Mouse (Mus musculus) forebrain, embryonic 14.5 days (tissue): Measurements from ENCODE around the gene Bloc1s4. TPM values are rescaled to one million over a fixed set of nuclear protein-coding genes. Genes with fewer than 3 reads are reported as not detected.

ENCODE experiments used
- ATAC-seq: fragments of 200-750 bp; cut with Nextera tagmentation; 2 replicates; pipeline ENCODE4 v1.8.0; 2017; ENCODE audit warnings: mild to moderate bottlenecking, moderate library complexity
- DNase-seq: peaks from one replicate; pipeline ENCODE4 v3.0.0-alpha.2; 2015; ENCODE audit warnings: low spot score
- H3K27ac ChIP-seq: fragments of 300-500 bp; sonication (generic); 2 replicates; pipeline ENCODE4 v1.5.1; 2014; ENCODE audit warnings: low read depth, mild to moderate bottlenecking, control low read depth, low read length, moderate library complexity
- H3K27me3 ChIP-seq: fragments of 300-500 bp; sonication (generic); replicated peaks from 2 replicates; pipeline ENCODE4 v1.6.1; 2014; ENCODE audit warnings: low read length, control low read depth, mixed read lengths; ENCODE audit not compliant: control insufficient read depth, insufficient read depth
- H3K36me3 ChIP-seq: fragments of 300-500 bp; sonication (generic); 2 replicates; pipeline ENCODE4 v1.6.1; 2014; ENCODE audit warnings: low read length, control low read depth; ENCODE audit not compliant: control insufficient read depth, insufficient read depth
- H3K4me1 ChIP-seq: fragments of 300-500 bp; sonication (generic); 2 replicates; pipeline ENCODE4 v1.6.1; 2014; ENCODE audit warnings: antibody characterized with exemption, low read length, control low read depth; ENCODE audit not compliant: control insufficient read depth, insufficient read depth
- H3K4me2 ChIP-seq: fragments of 300-500 bp; sonication (generic); 2 replicates; pipeline ENCODE4 v1.6.1; 2014; ENCODE audit warnings: mild to moderate bottlenecking, control low read depth, low read length
- H3K4me3 ChIP-seq: fragments of 300-500 bp; sonication (generic); 2 replicates; pipeline ENCODE4 v1.5.1; 2014; ENCODE audit warnings: low read depth, low read length, control low read depth
- H3K9ac ChIP-seq: fragments of 300-500 bp; sonication (generic); 2 replicates; pipeline ENCODE4 v1.6.1; 2014; ENCODE audit warnings: mild to moderate bottlenecking, low read length, control low read depth, moderate library complexity
- H3K9me3 ChIP-seq: fragments of 300-500 bp; sonication (generic); replicated peaks from 2 replicates; pipeline ENCODE4 v1.6.1; 2016; ENCODE audit warnings: low read length, control low read depth, mixed read lengths; ENCODE audit not compliant: control insufficient read depth
- WGBS: fragments of 180-500 bp; shearing (Covaris S2); extraction: QIAGEN DNeasy Blood & Tissue Kit; methylation state at CpG from one replicate; pipeline ENCODE4 v1.1.7; 2014; 5-methylcytosine and 5-hydroxymethylcytosine counted together
- polyA plus RNA-seq: library from polyadenylated mRNA; unstranded; fragments of >200 nt; fragmentation: Nextera tagmentation; extraction: Ambion mirVana; gene quantifications from 2 replicates; pipeline ENCODE4 v1.2.1, GENCODE M21; 2014

Gene Bloc1s4
- polyA plus RNA-seq, 1 experiment from 2014 or later = 23.9 TPM

DNA sequence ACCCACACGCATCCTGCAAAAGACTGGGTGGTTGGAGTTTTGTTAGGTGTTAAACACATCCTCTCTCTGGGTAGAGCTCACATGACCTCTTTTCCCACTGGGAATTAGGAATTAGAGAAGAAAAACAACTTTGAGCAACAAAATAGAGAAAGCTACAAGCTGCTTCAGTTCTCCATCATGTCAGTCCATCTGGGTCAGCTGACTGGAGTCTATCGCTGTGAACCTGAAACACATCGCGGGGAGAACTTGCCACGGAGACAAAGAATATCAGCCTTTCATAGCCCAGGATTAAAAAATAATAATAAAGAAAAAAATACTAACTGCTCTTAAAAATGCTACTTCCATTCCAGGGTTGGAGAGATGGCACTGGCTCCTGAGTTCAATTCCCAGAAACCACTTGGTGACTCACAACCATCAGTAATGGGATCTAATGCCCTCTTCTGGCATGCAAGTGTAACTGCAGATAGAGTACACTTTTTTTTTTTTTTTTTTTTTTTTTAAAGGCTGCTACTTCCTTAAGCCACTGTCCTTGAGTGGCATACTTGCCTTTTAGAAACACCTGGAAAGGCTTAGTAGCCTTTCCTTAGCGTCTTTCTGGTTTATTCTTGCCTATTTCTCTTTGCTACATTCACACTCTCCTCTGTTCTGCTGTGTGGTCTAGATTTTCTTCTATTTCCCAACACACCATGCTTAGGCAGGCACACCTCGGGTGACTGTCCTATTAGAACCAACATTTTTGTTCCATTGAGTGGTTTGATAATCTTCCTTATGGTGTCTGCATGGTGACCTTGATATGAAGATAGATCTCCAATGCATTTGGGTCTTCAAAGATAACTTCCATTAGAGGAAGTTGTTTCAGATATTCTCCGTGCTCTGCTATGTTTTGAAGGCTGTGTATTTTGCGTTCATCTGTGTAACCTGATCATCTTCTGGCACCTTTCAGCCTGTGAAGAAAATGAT lies 1.9 kb upstream of the Bloc1s4 start:
- Histone ChIP-seq H3K4me1 (peaks cover 8% of the 10 kb centered on the region), H3K36me3 (0 out of 2 replicates have a peak, but pooled peaks cover 2% of the 10 kb centered on the region), H3K9ac (no peak overlapping the region), H3K27me3 (no peaks in the 10 kb centered on the region; the same call in 1 of the 2 replicates), H3K9me3 (no peaks in the 10 kb centered on the region), H3K4me3 (no peak overlapping the region), H3K4me2 (no peak overlapping the region), H3K27ac (no peak overlapping the region)
- 75% methylated on average over 9 of the region's 9 CpGs for WGBS
- no peak for ATAC-seq
- DNase-seq = no peak

DNA sequence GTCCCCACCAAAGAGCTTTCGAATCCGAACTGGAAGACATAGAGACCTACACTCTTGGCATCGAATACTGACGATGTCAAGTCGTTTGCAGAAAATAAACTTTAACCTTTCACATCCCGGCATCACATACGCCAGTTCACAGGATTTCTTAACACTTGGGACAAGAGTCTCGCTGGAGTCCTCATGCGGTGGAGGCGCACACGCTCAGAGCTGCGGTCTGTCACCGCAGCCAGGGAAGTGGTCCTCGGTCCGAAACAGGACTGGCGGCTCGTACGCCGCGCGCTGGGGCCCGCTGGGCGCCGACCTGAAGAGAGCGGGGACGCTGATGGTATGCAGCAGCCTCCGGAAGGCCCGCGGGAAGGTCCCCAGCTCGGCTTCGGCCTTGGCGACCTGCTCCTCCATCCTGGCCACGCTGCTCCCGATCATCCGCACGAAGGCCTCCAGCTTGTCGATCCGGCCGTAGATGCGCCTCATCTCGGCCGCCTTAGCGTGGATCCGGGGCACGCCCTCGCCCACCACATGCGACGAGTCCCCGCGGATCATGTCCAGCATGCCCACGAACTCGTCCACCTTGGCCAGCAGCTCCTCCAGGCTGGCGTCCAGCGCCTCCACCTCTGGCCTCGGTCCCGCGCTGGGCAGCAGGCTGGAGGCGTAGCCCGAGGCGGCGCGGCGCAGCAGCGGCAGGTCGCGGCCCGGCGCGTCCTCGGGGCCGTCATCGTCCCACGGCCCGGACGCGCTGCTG lies 485 bp downstream of the Bloc1s4 start:
- Histone ChIP-seq H3K9me3 (no peaks in the 10 kb centered on the region), H3K4me1 (peaks cover 8% of the 10 kb centered on the region), H3K27ac (no peak overlapping the region), H3K9ac (peak overlapping the region; percentile 90), H3K4me3 (peak overlapping the region; percentile 96), H3K27me3 (no peaks in the 10 kb centered on the region), H3K4me2 (peak overlapping the region; percentile 98), H3K36me3 (0 out of 2 replicates have a peak, but pooled peaks cover 2% of the 10 kb centered on the region)
- no peak for DNase-seq
- WGBS = 3% methylated on average over 68 of the region's 76 CpGs
- peak; percentile 74 for ATAC-seq

DNA sequence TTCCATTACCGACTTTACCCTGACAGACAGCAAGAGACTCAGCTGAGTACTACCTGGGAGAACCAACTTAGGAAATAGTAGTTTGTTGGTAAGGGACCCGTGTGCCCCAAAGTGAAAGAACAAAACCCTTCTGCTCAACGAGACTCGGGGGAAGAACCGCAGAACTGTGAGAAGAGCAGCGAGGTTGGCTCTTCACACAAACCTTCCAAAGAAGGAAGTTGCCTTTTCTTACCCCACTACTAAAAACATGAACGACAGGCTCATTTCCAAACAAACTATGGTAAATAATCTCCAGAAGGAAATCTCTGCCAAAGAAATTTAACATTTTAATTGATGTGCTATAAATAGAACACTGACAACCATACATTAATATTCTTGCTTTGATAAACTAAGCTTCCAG lies 1.4 kb downstream of the Bloc1s4 start:
- WGBS = 83% methylated on average over 7 of the region's 7 CpGs
- peaks cover 8% of the 10 kb centered on the region for H3K4me1 ChIP-seq
- no peaks in the 10 kb centered on the region for H3K27me3 ChIP-seq
- 0 out of 2 replicates have a peak, but pooled peaks cover 2% of the 10 kb centered on the region for H3K36me3 ChIP-seq
- H3K4me3 ChIP-seq = peak overlapping the region; percentile 96
- DNase-seq (no peak), ATAC-seq (no peak)
- no peaks in the 10 kb centered on the region for H3K9me3 ChIP-seq
- no peak overlapping the region for H3K27ac ChIP-seq
- no peak overlapping the region for H3K9ac ChIP-seq
- H3K4me2 ChIP-seq = peak overlapping the region; percentile 98

DNA sequence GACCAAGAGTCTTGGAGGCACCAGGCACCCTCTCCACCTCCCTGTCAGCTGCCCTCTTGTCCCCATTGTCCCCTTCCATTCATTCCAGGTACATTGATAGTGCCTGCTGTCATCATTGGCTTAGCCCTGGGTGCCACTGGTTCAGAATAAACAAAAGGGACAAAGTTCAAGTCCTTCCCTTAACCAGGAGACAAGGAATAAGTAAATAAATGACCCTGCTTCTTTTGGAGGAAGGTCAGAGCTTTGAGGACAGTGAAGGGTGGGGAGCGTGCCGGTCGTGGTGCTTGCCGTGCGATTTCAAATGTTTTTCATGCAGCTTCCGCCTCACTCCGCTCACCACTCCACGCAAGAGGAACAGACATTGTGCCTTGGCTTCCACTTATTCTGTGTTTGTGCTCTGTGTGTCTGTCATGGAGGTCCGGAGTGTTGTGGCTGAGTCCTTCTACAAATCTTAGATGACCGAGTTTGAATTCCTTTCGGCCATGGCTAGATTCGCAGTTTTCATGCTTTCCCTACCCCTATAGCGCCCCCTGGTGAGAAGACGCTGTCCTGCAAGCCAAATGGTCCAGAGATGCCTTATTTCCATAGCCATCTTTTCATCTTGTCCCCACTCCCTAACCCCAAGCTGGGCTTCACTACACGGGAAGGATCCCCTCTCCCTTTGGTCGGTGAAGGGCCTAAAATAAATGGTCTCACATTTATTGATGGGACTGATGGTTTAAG lies 6.2 kb downstream of the Bloc1s4 start:
- no peak overlapping the region for H3K4me3 ChIP-seq
- WGBS = 44% methylated on average over 16 of the region's 16 CpGs
- no peak overlapping the region for H3K27ac ChIP-seq
- H3K27me3 ChIP-seq = no peaks in the 10 kb centered on the region
- 0 out of 2 replicates have a peak, but pooled peaks cover 2% of the 10 kb centered on the region for H3K36me3 ChIP-seq
- peaks cover 6% of the 10 kb centered on the region for H3K4me1 ChIP-seq
- no peak overlapping the region for H3K9ac ChIP-seq
- peak; percentile 67 for DNase-seq
- no peak overlapping the region for H3K4me2 ChIP-seq
- ATAC-seq = 0 out of 2 replicates have a peak, but pooled peaks have one; percentile 37
- H3K9me3 ChIP-seq = no peaks in the 10 kb centered on the region

DNA sequence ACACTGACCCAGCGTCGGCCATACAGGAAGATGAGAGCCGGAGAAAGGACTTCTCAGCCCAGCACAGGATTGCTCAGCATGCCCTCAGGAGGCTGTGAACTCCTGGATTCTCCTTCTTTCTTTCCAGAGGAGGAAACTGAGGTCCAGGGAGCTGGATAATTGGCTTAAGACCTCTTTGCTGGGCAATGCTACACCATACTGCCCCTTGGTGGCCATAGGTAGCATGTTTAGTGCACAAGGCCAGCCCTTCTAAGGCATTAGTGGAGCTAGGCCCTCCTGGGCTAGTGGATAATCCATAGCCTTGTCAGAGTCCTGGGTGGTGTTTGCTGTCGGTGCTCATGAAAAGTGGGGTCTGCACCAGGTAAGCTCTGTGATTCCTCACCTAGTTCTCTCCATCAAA lies 8.6 kb downstream of the Bloc1s4 start:
- ATAC-seq (no peak), DNase-seq (peak; percentile 19)
- WGBS = 59% methylated on average over 4 of the region's 4 CpGs
- Histone ChIP-seq H3K27ac (no peak overlapping the region), H3K4me2 (no peak overlapping the region), H3K9ac (no peak overlapping the region), H3K36me3 (no peaks in the 10 kb centered on the region), H3K27me3 (no peaks in the 10 kb centered on the region), H3K4me1 (no peaks in the 10 kb centered on the region), H3K4me3 (no peak overlapping the region), H3K9me3 (no peaks in the 10 kb centered on the region)

DNA sequence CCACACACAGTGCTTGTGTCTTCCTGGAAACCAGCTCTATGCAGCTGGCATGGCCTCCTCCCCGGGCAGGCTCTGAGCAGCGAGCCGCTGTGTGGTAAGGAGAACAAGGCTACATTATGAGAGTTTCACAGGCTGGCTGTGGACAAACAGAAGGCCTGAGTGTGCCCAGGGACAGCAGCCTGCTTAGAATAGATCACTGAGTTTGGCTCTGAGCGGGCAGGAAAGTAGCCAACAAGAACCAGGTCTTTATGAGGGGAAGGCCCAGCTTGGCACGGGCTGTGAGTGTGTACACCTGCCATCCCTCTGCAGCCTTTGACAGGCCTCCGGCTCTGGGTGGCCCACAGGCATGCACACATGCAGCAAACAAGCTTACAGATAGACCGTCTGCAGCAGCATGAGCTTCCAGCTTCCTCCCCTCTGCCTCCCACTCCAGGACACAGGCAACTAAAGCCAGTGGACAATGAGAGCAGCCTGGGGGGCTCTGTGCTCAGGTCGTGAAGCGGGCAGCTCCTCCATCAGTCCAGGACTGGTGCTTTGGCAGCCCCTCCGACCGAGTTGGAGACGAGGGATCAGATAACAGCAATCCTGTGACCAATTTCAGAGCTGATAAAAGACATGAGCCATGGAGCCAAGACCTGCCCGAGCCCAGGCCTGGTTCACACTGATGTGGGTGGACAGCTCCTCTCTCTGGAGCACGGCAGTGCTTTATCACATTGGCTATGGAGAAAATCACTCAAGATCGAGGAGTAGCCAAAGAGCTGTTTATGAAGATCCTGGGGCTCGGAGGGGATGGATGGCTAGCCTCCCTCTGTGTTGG lies 9.4 kb downstream of the Bloc1s4 start:
- no peaks in the 10 kb centered on the region for H3K27me3 ChIP-seq
- no peaks in the 10 kb centered on the region for H3K9me3 ChIP-seq
- no peaks in the 10 kb centered on the region for H3K36me3 ChIP-seq
- no peaks in the 10 kb centered on the region for H3K4me1 ChIP-seq
- H3K9ac ChIP-seq = no peak overlapping the region
- DNase-seq = peak; percentile 27
- H3K27ac ChIP-seq = no peak overlapping the region
- ATAC-seq = no peak
- H3K4me3 ChIP-seq = no peak overlapping the region
- H3K4me2 ChIP-seq = no peak overlapping the region
- 71% methylated on average over 16 of the region's 16 CpGs for WGBS

DNA sequence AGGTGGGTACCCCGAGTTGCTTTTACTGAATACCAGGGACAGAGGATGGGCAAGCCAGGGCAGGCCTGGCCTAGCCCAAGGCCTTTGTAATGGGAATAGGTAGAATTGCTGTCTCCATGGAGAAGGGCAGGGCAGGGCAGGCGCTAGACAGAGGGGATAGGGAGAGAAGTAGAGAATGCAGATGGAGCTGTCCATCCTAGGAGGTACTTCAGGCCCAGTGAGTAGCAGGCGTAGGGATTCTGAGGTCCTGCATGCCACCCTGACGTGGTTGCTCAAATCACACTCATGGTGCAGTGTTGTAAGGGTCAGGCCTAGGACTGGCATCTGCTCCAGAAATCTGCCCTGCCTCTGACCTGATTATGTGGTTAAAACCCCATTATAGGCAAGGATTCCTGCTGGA lies 10.7 kb downstream of the Bloc1s4 start:
- H3K27me3 ChIP-seq = no peaks in the 10 kb centered on the region
- DNase-seq = no peak
- no peak overlapping the region for H3K27ac ChIP-seq
- no peak overlapping the region for H3K9ac ChIP-seq
- 59% methylated on average over 4 of the region's 4 CpGs for WGBS
- H3K36me3 ChIP-seq = no peaks in the 10 kb centered on the region
- no peak overlapping the region for H3K4me2 ChIP-seq
- ATAC-seq = no peak
- no peak overlapping the region for H3K4me3 ChIP-seq
- no peaks in the 10 kb centered on the region for H3K4me1 ChIP-seq
- no peaks in the 10 kb centered on the region for H3K9me3 ChIP-seq

DNA sequence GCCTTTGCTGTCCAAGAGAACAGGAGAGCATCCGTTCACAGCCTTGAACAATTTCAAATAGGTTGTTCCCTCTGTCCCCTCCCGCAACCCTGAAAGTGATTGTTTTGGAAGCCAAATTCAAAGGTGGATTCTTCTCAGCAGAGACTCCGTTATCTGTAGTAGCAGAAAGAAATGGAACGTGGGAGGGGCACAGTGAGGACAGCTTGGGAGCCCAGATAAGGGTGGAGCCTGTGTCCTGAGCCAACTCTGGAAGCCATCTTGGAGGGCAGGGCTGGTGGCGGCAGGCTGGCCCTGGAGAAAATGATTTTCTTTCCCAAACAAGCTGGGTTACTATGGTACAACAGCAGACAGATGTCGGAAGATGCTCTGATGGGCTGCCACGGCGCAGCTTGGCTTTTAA lies 12.4 kb downstream of the Bloc1s4 start:
- no peak overlapping the region for H3K9ac ChIP-seq
- no peaks in the 10 kb centered on the region for H3K4me1 ChIP-seq
- WGBS = 80% methylated on average over 8 of the region's 8 CpGs
- DNase-seq = no peak
- no peak for ATAC-seq
- no peaks in the 10 kb centered on the region for H3K36me3 ChIP-seq
- H3K4me2 ChIP-seq = no peak overlapping the region
- no peak overlapping the region for H3K4me3 ChIP-seq
- H3K9me3 ChIP-seq = no peaks in the 10 kb centered on the region
- H3K27ac ChIP-seq = no peak overlapping the region
- no peaks in the 10 kb centered on the region for H3K27me3 ChIP-seq
